Mouse (Mus musculus) thymus, postnatal 14 days (tissue): ENCODE data around the gene Angel1.

Source experiments
- DNase-seq: peaks from one replicate; pipeline ENCODE4 v3.0.0; 2021

Angel1 gene

DNA sequence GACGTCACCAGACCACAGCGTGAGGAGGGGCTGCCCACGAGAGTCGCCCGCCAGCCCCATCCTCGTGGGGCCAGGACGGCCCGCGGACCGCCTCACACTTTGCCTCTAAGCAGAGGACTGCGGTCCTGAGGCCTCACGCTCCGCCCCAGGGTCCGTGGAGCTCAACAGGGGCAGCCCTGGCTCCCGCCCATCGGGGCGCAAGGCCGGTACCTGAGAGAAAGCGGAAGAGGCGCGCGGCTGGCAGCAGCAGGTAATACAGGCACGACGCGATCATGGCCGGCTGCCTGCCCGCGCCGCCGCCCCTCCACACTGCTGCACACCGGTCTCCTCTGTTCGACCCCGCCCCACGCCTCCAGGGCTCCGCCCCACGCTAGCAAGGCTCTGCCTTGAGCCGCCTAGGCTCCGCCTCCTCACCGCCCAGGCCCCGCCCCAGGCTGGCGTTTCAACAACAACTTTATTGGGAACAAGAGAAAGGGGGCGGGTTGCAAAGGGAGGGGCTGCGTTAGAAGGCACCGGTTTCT lies at the start of gene Angel1:
Angel1 (minus strand) TSS at position 341 of the 521 bp plus-strand sequence.
- DNase-seq, result peak; percentile 100

DNA sequence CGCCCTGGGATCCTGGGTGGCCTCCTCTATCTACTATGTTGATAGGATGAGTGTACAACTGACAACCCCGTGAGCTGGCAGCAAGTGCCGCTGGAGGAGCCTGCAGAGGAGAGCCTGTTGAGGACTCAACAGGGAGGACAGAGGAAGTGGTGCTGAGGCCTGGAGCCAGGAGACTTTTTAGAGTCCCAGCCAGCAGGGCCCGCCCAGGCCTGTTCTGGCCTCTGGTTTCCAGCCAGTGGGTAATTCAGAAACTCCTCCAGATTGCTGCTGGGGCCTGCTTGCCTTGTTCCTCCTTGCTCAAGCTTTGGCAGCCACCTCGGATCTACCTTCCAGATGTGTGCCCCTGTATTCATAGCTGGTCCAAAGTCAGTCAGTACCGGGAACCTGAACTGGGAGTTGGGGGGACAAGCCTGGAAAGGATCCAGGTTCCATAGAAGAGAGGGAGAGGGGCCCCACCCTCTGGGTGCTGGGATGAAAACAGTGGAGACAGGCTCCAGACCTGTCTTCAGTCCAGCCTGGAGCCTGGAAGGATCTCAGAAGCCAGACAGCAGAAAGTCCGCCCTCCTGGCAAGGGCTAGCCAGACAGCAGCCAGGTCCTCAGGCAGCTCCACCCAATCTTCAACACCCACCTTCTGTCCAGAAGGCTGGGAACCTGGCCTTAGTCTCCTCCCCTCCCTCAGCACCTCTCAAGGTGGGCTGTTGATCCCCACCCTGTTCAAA lies 49.5 kb upstream of the Angel1 start:
- DNase-seq, result no peak

DNA sequence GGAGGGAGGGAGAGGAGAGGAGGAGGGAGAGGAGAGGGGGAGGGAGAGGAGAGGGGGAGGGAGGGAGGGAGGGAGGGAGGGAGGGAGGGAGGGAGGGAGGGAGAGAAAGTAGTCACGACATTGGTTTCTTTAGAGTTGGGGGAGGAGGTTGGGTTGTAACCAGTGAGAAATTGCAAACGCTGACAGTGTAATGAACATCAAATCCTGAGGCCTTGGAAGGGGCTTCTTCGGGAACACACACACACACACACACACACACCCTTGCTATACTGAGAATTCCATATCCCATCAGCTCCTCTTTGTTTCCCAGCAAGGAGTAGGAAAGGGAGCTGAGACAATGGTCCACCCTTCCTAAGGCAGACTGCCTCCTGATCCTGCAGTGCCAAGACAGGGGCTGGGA lies 46.3 kb upstream of the Angel1 start:
- DNase-seq, result no peak

DNA sequence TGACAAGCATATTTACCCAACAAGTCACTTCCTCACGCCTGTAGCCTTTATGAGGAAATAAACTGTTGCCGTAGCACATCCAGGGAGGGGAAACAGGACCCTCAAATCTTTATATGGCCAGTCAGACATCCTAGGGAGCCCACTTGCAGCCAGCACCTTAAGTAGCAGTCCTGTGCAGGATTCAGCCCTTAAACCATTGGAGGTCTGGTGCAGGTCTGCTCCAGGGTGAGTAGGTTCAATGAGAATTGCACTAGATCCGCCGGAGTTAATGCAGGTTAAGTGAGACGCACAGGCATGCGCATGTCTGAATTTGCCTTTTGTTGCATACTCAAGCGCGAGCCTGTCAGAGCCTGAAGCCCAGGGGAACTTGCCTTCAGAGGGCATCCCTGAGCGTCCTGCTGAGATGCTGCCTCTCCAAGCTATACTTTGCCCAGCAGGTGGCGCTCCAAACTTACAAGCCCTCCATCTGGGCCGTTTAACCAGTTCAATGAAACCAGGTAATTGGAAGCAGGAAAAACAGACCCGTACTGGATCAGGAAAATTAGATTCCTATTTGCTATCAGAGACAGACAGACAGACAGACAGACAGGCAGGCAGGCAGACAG lies 45.7 kb upstream of the Angel1 start:
- DNase-seq, result peak; percentile 92

DNA sequence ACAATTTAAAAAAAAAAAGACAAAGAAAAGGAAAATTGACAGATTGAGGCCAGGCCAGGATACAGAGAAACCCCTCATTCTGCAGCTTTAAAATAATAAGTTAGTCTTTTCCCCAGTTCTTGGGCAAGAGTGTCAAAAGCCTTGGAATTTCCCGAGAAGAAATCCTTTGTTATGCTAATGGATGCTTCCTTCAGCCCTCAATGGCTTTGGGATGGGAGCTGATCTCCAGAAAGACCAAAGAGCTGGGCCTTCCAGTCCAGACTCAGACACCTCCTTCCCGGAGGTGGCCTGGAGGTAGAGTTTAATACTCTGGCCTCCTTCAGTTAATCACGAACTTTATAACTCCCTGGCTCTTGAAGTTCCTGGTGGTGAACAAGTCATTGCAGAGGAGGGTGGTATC lies 44.7 kb upstream of the Angel1 start:
- no peak for DNase-seq

DNA sequence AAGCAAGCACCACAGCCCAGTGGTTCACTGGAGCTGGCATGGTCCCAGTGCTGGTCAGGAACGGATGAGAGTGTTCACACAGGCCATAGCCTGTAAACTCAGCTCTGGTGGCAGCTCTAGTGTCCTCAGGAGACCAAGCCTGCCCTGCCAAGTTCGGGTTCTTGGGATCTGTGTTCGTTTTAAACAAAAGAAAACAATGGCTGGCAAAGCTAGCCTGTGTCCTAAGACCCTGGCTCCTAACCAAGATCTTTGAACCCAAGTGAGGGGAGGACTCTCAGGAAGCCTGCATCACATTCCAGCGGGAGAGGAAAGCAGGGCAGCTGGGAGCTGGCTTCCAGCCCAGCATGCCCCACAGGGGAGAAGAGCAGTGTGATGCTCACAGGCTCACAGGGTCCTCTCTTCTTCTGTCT lies 44.0 kb upstream of the Angel1 start:
- DNase-seq, result no peak

DNA sequence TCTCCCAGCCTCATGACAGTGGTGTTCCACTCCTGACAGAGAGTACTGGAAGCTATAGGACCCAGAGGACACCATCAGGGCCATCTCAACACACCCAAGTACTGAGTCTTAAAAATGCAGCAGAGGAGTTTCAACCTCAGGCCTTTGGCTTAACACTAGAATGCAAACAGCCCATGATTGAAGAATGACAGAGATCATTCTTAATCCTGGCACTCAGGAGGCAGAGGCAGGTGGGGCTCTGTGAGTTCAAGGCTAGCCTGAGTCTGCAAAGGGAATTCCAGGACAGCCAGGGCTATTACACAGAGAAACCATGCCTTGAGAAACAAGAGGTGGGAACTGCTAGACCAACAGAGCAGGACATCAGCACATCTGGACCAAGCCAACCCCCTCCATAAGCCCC lies 43.6 kb upstream of the Angel1 start:
- no peak for DNase-seq

DNA sequence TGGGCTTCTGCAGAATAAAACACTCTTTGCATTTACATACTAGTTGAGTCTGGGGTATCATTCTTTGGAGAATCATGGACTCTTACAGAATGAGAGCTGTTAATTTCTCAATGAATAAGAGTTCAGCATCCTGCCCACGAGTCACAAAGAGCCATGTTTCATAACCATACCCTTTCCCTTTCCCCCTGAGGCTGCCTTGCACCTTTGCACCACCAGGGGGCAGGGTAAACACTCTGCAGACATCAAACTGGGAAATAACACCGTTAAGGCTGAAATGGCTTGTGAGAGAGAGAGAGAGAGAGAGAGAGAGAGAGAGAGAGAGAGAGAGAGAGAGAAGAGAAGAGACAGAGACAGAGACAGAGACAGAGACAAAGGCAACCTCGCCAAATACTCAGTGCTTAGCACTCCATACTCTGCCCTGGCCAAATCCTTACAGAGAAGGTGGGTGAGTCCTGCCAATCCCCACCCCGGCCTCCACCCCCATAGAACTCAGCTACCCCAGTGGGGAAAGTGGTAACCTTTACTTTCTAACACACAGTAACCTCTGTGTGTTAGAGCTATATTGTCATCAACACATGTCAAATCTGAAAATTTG lies 42.8 kb upstream of the Angel1 start:
- peak; percentile 87 for DNase-seq

DNA sequence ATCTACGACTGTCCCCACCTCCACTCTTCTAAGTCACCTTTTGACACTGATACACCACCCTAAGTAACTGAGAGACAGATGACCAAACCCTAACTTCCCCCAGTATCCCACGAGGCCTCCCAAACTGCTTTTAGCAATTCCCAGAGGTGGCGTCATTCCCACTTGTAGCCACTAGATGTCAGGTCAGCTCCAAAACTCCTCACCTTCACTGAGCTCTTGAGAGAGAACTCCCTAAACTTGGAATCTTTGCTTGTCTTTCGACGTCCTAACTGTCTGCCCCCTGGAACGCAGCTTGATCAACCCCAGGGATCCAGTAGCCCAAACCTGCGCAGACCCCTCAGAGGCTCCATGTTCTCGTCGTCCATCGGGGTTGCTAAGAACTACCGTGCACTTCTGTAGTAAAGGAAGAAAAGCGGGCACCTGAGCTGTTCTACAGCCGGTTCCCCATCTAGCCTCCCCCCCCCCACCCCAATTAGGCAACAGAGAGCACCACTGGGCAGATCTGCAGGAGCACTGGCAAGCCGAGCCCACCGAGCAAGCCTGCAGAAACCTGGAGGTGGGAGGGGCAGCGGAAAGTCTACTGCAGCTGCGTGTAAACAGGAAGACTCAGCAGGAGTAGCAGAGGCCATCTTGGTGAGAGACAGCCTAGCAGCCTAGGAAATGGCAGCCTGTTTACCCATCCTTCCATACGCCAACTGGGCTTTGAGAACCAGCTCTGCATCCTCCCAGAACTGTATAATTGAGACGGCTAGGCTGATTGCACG lies 41.8 kb upstream of the Angel1 start:
- DNase-seq, result peak; percentile 43

DNA sequence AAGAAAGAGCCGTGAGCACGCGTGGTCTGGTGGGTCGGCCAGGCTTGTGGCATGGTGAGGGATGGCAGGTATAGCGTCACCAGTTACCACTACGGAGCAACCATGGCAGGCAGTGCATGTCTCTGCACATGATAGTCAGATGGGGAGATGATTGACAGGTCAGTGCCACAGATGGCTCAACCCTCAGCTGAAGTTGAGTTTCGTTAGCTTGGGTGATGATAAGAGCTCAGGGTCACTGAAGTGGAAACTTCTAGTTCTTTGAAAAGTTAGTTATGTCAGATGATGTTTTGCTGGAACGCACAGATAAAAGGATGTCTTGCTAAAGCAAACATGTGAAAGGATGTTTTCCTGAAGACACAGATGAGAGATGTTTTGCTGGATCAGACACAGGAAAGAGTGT lies 40.2 kb upstream of the Angel1 start:
- DNase-seq, result no peak

DNA sequence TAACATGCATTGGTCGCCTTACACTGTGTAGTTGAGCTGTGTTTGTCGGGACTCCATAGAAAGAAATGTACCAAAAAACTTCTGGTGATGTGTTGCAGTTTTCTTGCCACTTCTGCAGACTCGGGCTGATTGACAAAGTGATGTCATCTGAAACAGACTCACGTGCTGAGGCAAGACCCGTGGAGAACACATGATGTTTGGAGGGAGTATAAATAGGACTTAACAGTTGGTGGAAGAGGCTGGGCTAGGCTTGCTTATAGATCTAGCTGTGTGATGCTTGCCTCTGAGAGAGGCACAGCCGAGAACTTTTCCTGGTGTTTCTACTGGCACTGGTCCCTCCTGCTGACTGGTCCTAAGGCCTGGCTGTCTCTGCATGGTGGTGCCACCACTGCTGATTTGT lies 37.8 kb upstream of the Angel1 start:
- no peak for DNase-seq

DNA sequence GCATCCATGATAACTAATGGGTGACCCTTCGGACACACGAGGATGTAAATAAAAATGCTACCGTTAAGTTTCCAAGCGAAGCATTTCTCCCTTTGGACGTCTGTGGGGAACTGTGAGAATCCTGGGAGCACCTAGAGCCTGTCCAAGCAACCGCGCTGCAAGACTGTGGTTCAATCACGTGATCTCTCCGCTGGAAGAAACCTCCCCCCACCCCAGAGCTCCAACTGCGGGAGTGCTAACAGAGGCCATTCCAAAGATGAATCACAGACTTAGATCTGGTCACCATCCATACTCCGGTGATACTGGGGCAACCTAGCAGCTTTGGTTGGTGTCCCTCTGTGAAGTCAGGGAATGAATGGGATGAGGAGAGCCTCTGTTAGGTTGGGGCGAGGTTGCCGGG lies 34.8 kb upstream of the Angel1 start:
- no peak for DNase-seq

DNA sequence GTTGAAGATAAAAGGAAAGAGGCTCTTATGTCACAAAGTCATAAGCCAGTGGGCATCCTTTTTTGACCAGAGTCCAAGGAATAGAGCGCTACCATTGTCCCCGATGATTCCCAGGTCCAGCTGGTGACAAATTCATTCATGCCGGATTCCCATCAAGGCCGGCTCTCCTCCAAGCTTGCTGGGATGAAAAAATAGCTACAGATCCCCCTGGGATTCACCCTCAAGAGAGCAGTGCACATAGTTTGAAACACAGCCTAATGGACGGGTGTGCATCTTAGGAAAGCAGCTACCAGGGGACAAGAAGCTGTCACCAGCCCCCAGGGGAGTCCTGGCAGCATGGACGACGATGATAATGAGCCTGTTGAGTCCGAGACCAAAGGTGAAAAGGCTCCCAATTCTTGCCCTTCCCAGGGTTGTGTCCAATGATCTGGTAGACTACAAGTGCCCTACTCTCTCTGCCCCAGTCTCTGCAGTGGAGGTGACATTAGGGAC lies 8.1 kb upstream of the Angel1 start, which contains the start of gene Lrrc74a:
Lrrc74a (plus strand) TSS at position 51 of the 492 bp plus-strand sequence.
- no peak for DNase-seq

DNA sequence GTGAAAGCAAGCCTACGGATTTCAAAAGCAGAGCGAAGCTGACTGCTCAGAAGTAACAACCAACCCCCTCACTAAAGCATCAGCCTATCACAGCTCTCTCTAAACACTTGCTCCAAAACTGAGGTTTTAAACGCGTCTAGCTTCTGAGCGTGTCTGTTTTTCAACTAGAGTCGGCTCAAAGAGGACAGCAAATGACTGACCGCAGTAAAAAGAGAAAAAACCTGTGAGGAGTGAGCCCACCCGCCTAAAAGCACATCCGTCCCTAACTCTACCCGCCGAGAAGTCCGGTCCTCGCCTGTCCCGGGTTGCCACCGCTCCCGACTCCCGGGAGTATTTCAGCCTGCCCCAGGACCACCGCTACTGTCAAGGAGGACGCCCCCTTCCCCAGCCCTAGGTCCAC lies 554 bp downstream of the Angel1 start:
- DNase-seq, result no peak

DNA sequence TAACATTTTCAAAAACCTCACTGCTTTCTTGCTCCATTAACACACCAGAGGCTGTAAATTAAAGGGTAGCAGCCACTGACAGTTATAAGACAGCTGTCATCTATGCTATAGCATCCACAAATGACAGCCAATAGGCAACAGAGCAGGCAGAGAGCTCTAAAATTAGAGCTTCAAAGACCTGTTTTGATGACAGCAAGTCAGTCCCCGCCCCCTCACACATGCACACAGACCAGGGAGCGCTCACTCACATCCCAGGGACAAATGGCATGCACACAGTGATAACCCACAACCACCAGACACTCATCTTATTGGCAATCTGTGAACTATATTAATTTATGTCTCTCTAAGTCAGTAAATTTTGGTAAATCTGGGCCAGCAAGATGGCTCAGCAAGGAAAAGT lies 2.0 kb downstream of the Angel1 start:
- DNase-seq, result peak; percentile 30

DNA sequence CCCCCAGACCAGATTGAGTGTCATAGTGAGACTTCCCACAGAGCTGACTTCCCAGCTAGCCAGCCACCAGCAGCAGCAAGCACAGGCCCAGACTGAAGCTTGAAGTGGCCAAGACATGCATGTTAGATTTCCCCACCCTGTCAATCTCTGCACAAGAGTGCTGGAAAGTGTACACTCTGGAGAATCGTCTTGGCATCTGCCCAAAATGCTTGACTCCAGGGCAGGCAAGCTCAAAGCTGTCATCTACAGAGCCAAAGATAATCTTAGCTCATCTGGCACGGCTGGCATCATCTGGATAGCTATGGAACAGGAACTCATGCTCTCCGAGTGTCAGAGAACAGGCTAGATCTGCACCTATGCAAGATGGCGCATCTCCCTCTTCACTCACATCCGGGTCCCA lies 4.8 kb downstream of the Angel1 start:
- DNase-seq, result no peak

DNA sequence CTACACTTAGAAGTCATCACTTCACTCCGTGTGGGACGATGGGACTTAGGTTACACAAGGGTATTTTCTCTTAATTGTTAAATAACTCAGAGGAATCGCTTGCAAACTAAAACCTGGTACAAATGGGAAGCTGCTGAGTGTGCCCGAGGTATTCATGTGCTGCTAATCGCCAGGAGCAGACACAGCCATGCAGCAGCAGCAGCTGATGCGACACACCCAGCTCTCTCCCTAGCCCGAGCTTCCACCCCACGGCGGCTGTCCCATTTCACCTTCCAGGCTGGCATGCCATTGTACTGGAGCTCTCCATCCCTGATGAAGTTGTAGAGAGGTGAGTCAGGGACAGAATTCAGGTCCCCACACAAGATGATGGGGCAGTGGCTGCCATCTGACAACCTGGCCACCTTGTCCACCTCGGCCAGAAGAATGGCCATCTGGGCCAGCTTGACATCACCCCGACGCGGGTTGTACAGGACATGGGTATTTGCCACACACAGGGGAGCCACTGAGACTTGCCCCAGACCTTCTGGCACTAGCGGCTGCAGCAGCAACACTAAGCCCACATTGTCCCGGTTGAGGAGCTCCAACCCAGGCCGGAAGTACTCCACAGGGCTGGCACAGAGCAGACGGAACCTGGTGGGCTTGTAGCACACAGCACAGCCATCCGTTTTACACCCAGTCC lies 6.2 kb downstream of the Angel1 start:
- DNase-seq, result no peak

DNA sequence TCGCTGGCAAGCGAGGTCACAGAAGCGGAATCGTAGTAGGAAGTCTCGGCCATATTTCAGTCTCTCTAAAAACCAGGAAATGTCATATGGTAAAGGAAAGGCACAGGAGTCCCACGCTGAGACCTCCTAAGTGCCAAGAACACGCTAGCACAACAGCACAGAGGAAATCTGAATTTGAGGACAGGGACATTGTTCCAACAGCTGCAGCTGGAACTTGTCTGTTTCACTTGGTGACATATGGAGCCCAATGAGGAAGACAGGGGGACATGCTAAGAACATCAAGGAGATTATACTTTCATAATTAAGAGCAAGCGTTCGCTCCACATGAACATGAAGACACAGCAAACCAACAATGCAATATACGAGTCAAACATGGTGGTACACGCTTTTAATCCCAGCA lies 9.3 kb downstream of the Angel1 start:
- DNase-seq, result no peak

DNA sequence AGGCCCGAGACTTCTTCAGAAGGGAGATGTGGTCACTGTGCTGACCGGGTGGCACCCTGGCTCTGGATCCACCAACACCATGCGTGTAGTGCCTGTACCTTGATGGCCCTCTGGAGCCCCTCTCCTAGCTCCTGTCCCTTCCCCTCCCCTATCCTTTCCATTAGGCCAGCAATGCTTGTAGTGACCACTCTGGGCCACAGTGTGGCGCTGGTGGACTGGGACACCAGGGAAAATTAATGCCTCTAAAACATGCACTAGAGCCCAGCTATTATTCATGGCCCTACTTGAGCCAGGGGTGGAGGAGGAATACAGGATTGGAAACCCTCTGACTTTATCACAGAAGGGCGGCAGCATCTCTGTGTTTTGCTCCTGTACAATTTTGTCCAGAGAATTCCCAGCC lies 10.9 kb downstream of the Angel1 start:
- DNase-seq, result peak; percentile 64

DNA sequence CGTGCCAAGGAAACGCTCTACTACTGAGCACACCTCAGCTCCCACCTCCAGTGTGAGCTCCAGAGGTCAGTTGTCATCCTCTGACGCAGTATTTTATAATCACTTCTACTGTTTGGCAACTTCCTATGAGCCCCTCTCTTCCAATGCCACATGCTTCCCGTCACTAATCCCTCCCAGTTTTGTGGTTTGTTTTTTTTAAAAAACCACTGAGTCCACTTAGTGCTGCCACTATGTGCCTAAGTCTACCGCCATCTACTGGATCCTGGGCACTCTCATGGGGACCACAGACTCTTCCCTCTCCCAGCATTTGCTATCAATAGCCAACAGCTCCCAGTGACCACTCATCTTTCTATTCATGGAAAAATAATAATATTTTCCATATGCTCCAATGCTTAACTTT lies 12.2 kb downstream of the Angel1 start:
- no peak for DNase-seq

DNA sequence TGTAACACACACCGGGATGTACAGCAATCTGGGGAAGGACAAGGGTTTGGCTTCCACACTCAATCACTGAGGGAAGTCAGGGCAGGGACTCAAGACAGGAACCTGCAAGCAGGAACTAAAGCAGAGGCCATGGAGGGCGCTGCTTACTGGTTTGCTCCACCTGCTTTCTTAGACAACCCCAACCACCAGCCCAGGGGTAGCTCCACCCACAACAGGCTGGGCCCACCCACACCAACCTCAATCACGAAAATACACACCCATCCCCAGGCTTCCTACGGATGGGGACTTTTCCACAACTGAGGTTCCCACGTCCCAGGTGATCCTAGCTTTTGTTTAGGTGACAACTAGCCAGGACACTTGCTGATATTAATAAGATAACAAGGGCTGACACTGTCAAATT lies 20.4 kb downstream of the Angel1 start:
- no peak for DNase-seq

DNA sequence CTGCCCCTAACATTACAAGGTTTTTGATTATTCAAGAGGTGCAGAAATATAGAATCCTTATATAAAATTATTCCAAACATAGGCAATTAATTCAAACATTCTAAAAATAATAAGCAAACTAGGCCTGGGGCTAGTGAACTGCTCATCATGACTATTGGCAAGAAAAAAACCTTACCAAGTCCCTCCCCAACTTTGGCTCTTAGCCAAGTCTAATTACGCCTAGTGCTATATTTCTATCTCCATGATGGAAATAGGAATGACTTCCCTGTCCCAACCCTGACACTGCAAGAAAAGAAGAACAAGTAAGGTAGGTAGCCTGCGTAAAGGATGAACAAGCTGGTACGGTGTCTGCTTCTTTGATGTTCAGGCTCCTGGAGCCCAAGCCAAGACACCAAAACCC lies 23.6 kb downstream of the Angel1 start:
- DNase-seq, result no peak

DNA sequence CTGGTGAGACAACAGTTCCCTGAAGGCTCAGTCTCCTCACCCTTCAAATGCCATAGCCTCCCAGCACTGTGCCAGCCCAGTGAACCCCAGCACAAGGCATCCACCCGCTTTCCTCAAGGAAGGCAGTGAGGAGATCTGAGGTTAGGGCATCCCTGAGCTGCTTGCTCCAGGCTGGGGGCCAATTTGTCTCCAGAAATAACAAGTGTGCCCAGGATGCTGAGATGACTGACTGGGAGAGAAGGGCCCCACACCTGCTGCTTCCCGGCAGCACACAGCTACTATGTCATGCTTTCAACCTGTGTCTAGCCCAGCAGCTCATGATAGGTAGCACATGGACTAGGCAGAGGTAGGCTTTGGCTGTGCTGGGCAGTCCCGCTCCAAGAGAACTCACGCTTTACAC lies 24.8 kb downstream of the Angel1 start:
- DNase-seq, result no peak
